Mouse (Mus musculus) layer of hippocampus, adult 9-11 months (tissue): ENCODE results near the gene Rb1.

ENCODE experiments used
- DNase-seq: peaks from one replicate; pipeline ENCODE4 v3.0.0; 2022

Rb1 gene

DNA sequence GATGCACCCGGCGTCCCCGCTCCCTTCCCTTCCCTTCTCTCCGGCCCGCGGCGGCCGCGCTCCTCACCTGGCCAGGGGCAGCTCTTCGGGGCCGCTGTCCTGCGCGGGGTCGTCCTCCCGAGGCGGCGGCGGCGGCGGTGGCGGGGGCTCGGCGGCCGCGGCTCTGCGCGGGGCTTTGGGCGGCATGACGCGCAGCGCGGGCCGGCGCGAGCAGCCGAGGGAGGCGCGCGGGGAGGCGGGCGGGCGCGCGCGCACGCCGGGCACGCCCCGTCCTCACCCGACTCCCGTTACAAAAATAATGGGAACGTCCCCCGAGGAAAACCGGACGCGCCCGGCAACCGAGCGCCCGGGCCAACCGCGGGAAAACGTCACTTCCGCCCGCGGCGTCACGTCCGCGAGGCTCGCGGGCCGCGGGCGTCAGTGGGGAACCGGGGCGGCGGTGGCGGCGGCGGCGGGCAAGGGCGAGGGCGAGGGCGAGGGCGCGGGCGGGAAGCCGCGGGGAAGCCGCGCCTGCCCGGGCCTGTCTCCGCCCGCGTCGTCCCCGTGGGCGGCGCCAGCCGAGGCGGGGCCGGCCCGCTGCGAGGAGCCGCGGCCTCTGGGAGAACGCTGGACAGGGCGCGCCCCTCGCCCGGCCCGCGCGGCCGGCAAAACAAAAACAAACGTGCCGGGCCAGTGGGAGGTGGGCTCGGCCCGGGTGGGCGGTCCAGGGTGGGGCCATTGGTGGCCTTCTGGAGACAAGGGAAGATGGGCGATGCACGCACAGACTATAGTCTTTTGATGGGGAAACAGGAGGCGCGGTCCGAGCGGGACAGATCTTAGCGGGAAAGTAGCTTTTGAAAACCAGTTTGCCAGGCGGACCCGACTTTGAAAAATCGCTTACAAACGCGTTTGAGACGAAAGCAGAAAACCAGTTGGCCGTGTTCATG is at the start of gene Rb1:
Gene Rb1, minus strand, starts transcription at position 367 of the 926 bp plus-strand sequence.
- DNase-seq, result peak; percentile 68

DNA sequence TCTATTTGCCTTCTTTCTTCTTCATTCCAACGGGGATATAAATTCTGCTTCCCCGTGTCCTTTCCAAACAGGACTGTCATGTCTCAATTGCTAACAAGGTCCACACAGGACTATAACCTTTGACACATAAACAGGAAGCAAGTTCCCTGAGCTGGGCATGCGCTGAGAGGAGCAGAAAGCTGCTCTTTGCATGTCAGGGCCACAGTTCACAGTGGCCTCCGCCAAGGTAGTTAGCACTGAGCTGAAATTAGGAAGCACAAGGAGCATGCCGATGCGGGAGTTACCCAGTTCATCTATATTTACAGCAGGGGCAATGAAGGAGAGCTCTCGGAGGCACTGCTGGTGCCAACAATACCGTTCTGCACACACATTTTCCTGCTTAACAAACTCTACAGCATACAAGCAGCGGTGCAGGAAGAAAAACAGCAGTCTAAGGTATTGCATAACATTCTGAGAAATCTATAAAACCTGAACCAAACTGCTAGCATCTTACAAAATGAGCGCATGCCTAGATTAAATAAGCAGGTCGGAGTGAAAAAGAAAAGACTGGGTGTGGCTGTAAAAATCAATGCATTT is 48.8 kb upstream of the Rb1 start:
- DNase-seq, result no peak

DNA sequence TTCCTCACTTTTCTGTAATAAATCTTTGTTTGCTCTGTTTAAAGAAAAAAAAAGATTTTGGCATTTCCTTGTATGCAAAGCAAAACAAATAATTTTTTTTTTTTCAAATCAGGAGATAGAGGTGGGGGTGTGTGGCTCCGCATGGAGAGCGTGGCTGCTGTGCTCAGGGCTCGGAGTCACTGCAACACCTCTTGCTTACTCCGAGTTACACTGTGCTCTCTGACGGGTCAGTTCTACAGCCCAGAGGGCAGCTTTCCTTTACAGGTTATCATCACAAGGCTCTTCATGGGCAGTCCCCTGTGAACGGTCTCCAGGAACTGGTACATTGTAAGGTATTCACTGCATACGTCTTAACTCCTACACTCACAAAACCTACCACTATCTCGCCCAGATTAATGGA is 48.0 kb upstream of the Rb1 start:
- DNase-seq, result no peak

DNA sequence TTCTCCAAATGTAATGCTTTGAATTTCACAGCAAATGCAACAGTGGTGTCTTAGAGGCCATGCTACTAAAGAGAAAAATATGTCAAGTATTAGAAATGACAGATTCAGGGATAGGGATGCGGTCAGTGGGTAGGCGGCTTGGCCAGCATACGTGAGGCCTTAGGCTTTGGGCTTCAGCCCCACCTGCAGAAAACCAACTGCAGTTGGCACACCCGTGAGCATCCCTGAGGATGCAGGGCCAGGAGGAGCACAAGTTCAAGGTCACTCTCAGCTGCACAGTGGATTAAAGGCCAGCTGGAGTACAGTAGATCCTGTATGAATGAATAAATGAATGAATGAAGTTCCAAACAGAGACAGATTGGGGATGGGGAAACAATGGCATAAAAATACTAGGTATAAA is 47.4 kb upstream of the Rb1 start:
- DNase-seq, result no peak

DNA sequence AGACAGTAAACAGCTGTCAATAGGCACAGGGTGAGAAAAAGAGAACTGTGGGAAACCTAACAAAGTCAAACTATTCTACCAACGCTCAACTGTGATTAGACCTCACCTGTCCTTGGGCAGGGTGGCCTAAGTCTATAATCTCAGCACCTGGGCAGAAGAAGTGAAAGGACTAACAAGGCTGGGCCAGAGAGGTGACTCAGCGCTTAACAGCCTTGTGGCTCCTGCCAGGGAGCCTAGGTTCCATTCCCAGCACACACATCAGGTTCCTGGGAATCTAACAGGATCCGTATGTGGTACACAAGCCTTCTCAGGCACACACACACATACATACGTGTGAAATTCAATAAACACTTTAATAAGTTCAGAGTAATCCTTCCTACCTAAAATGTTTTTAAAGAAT is 46.0 kb upstream of the Rb1 start:
- no peak for DNase-seq

DNA sequence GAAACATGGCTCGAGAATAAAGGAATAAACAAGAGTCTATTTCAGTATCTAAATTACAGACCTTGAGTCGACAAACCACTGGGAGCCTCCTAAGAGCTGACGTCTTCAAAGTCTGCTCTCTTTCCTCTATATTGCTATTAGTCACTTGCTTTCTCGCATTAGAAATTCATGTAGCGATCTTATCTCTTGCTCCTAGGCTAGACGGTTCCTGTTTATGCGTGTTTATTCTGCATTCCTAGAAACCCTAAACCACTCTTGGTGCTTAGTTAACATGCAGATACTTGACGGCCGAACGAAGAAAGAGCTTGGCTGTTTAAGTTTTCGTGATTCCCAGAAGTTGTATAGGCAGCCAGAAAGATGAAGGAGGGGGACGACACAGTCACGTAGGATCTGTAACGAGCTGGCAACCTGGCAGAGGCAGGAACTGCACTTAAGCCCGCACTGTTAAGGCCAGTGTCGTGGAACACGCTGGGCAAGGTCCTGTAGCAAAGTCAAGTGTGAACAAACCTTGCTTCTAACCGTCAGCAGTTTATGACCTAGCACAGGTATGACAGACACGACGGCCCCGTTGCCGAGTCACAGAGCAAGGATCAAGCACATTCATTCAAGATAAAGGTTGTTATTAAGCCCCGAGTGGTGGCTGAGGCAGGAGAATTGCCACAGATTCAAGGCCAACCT is 45.2 kb upstream of the Rb1 start:
- DNase-seq, result no peak

DNA sequence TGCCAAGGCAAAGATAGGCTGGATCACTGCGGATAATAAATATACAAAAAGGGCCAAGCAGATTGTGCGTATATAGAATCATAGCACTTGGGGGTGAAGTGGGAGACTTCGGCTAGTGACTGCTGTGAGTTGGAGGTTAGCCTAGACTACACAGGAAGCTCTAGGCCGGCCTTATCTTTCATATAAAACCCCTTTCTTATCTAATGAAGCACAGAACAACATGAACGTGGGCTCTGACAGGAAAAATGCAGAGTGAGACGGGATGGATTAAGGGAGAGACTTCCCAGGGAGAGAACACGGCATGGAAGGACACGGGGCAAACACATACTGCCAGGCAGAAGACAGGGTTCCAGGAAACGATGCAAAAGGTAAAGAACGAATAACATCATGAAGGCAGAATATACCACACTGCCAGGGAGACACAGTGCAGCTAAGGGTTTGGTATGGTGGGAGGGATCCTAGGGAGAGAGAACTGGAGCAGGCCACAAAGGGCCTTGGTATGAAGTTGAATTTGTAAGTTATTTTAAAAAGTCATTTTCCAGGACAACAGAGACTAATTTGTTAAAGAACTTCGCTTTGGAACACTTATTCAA is 44.6 kb upstream of the Rb1 start:
- no peak for DNase-seq

DNA sequence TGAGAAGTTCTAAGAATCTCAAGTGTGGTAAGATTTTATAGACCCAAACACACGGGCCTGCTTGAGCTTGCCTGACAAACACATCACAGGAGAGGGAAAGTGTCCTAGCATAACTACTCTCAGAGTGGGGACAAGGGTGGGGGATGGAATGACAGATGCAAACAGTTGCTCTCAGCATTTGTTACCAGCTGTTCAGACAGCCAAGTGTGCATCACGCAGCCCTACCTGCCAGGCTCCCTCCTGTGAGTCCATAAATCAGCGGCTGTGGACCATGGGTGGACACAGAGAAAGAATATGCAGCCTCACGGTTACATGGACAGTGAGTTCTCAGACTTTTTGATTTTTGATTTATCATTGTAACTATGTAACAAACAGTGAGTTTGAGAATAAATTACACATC is 44.0 kb upstream of the Rb1 start:
- DNase-seq, result no peak

DNA sequence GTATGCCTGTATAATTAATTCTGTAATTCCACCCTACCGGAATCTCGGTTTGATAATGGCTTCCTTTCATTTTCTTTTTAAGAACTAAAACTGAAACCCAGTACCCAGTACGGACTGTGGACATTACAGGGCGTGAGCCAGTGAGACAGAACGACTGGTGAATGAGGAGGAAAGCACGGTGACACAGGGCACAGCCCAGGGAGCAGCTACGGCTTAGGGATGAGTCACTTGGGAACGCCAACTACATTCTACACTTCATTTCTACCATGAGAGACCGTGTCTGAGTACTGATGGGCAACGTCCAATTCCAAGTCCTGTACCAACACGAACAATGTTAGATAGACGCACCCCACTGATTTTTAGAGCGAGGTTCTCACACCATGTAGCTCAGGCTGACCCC is 43.3 kb upstream of the Rb1 start:
- DNase-seq, result no peak

DNA sequence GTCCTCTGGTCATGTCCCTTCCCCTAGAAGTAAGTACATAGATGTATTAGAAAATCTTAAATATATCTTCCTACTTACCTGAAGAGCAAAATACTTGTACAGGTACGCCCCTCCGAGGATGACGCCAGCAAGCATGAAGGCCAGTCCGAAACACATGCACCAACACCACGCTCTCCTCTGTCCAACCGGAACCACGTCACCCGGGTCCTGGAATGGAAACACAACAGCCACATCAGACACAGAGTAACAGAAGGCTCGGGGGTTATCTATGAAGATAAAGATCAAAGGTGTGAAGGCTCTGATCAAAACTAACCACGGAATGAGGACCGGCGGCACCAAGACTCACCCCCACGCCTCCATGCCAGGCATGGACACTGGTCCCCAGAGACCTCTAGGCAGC is 42.6 kb upstream of the Rb1 start:
- no peak for DNase-seq

DNA sequence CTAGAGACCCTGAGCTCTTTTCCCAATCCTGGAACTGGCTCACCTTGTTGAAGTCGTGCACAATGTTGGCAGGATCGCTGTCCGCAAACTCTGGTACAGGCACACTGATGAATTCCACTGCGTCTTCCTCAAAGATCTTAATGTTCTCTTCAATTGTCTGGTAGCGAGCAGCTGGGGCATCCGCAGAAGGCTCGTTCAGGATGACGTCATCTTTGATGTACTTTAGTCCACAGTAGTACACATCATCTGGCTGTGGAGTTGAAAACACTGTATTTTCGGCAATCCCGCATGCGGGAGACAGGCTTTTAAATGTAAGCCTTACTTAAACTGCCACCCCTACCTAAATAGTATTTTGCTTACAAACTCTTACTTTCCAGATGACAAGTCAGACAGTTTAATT is 40.7 kb upstream of the Rb1 start:
- DNase-seq, result peak; percentile 52

DNA sequence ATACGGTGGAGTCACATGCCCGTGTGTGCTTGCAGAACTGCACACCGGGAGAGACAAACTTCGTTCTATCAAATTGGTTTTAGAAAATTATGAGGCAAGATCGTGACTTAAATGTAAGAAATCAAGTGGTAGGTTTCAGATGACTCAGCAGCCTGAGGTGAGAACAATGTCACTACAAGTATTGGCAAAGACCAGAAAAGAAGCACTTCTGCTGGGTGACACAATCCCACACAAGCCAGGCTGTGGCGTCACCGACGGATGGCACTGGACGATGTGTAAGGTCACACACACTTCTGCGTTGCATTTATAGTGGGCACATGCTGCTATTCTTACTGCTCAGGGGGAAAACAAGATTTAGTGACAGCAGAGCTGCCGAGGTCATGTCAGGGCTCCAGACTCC is 38.2 kb upstream of the Rb1 start:
- no peak for DNase-seq

DNA sequence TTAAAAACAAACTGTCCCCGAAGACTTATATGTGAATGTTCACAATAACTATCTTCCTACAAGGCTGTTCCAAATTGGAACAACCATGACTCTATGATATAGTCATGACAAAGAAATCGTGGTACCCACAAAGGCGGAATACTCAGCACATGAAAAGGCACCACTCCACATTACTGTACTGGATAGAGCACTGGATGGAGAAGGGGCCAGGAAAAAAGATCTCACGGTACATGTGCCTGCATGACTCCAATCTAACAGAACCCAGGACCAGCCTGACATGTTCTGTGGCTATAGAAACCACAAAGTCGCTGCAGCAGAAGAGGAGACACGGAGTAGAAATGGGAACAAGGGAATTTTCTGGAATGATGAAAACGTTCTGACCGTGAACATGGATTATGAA is 29.1 kb upstream of the Rb1 start:
- no peak for DNase-seq

DNA sequence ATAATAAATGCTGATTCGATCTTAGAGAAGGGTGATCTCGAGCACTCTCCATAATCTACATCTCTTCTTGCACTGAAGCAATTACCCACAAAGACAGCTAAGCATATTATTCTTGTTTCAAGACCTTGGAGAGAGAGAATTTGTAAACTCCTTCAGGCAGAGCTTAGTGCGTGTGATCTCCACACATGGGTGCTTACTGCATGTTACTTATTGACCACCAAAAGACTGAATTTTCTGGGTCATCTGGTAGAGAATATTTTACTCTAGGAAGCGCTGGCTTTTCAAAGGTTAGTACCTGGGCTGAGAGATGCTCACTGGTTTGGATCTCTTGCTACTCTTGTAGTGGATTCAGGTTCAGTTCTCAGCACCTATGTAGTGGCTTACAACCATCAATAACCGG is 25.5 kb upstream of the Rb1 start:
- DNase-seq, result no peak

DNA sequence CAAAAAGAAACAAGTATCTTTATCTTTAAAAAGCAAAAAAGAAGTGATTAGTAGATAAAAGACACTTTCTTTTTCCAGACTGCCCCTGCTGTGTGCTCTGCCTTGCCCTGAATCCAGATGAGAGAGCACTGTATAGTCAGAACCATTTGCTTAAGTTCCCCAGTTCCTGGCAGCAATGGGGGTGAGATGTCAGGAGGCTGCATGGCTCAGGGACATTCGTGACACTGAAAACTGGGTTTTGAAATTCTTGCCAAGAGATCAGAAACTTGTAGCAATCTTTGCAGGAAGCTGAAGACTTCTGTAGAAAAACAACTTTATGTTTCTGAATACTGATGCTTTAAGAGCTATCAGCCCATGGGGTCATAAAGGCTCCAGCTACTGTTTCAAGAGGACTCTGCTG is 24.4 kb upstream of the Rb1 start:
- DNase-seq, result no peak

DNA sequence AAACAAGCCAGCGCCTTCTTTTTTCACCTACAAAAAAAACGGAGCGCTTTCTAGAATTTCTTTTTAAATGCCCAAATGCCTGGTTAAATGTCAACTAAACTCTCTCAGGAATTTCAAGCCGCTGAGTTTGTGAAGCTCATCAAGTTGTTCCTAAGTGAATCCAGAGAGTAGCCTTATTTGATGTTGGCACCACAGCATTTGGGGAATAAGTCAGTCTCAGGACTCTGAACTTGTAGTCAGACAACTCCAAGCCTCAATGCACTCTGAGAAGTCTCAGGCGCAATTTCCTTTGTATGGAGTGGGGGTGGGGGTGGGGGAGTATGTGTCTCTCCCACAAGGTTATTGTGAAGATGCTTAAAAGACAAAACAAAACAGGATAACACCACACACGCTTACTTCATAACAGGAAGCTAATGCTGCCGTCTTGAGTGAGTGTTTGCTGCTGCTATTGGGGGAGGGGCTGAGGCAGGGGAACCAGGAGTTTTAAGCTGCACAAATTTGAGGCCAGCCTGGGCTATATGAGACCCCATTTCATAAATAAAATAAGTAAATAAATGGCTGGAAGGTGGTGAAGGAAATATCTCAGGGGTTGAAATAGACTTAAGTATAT is 23.5 kb upstream of the Rb1 start:
- no peak for DNase-seq

DNA sequence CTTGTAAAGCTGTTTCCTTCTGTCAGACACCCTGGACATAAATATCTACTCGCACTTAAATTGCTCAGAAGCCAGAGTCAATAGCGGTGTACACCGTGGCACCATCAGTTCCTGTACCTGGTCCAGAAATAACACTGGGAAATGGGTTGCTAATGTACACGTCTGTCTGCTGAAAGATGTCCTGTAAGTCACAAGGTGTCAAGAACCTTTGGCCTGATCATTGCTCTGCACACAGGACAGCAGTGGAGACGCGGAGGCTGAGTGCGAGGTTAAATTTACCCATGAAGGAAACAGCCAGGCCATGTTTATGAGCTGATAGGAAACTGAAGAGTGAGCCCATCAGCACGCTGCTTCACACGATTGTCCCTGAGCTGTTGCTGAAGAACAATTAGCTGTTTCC is 21.7 kb upstream of the Rb1 start:
- DNase-seq, result no peak

DNA sequence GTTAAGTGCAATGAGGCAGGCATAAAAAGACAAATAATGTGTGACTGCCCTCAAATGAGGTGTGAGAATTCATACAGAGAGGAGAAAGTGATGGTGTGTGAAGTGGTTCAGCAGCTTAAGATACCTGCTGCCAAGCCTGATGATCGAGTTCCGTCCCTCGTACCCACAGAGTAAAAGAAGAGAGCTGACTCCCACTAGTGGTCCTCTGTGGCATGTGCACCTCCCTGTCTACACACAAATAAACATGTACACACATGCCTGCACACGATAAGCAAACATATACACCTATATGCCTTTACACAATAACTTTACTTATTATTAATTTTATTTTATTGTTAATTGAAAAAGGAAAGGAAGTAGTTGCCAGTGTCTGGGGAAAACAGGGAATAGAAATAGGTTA is 20.0 kb upstream of the Rb1 start:
- DNase-seq, result no peak

DNA sequence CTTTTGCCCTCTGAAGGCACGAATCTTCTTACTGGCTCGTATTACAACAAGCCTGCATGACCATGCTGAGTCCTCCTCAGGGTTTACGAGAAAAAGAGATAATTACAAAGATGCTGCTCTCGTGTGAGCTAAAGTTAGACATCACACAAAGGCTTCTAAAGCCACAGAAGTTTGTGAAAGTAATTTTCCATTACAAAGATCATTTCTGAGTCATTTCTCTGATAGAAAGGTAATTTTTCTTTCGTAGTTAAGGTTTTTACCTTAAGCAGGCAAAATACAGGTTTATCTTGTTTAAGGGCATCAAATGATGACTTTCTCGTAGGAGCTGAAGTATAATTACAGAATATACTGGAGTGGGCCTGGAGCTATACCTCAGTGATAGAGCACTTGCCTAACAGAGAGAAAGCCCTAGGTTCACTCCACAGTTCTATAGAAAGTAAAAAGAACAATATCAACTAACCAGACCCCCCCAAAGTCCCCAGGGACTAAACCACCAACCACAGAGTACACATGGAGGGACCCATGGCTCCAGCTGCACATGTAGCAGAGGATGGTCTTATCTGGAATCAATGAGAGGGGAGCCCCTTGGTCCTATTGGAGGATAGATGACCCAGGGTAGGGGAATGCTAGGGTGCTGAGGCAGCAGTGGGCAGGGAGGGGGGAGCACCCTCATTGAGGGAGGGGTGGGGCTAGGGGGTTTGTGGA is 14.6 kb upstream of the Rb1 start:
- no peak for DNase-seq

DNA sequence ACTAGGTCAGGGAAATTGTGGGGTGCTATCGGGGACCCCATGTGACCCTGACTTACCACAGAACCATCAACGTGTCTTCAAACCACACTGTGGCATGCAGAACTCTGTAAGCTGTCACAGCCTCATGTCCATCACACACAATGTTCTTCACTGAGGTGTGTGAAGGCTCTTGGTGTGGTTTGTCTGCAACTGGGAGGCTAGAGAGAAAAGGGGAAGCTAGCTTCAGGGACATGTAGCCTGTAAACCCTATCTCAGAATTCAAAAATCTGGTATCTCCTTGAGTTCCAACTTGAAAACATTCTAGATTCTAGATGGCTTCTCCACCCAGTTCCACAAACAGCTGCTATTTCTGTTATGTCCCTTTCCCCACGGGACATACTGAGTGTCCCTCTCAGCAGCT is 14.0 kb upstream of the Rb1 start:
- DNase-seq, result no peak

DNA sequence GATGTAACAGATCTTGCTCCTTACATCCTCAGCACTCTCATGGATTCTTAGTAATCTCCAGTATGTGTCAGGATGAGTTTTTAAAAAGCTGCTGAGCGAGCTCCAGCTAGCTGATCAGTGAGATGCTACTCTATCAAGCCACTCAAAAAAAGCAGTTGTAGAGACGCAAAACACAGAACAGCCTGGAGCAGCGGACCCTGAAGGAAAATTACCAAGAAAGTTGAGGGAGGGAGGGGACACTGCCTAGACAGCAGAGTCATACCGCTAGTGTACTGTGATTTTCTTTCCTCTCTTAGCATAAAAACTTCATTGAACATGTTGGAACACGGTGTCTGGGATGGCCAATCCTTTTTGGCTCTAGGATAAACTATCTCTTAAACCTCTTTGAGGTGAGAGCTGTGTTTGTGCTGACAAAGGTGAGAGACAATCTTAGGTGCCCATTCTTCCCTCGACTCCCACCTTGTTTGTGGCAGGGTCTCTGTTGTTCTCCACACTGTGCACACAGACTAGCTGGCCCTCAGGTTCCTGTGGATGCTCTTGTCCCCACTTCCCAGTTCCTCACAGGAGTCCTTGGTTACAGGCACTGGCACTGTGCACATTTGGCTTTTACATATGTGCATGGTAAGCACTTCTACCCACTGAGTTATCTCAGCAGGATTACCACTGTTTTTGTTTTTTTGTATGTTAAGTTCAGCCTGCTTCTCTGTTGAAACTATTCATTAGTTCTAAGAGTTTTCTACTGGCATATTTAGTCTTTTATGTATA is 10.9 kb upstream of the Rb1 start:
- DNase-seq, result no peak
